Mouse (Mus musculus): ENCODE measurements around the gene Kcnab1. TPM values are rescaled to one million over a fixed set of nuclear protein-coding genes. Genes with fewer than 3 reads are reported as not detected.

The Kcnab1 gene
- polyA plus RNA-seq, 1 experiment from 2014 or later, result 1.2 TPM

DNA sequence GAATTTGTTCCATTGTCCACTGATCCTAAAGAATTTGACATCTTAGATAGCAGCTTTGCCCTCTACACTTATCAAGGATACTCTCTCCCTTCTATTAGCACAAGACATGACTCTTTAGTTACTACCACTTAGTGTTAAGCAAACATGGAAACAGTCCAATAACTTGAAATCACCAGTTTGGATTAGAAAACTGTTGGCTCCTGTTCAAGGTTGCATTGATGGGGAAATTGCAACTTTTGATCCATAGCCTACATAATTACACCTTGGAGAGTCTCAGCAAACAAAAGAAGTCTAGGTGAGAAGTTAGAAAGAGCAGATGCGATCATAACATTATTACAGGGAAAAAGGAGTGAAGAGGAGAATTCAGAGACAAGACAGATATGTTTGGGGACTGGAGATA lies 237.0 kb downstream of the Kcnab1 start:
- TF ChIP-seq CTCF (IDR thresholded peaks at IDR 0.05; ENCODE audit: low read depth), result no peak
- Histone ChIP-seq H3K9ac (ENCODE audit: low read length) (no peak overlapping the region), H3K27me3 (ENCODE audit: control insufficient read depth, insufficient read depth, low read length) (no peaks in the 10 kb centered on the region), H3K9me3 (ENCODE audit: control insufficient read depth, low read length) (no peaks in the 10 kb centered on the region), H3K27ac (replicated peaks) (no peak overlapping the region), H3K4me1 (replicated peaks; ENCODE audit: control insufficient read depth, insufficient read depth) (no peaks in the 10 kb centered on the region), H3K4me3 (ENCODE audit: low read depth, low read length) (no peak overlapping the region), H3K4me2 (replicated peaks; ENCODE audit: low read depth) (no peak overlapping the region), H3K36me3 (ENCODE audit: control insufficient read depth, insufficient read depth, low read length) (no peaks in the 10 kb centered on the region)
- DNase-seq (ENCODE audit: low spot score) (no peak), ATAC-seq (ENCODE audit: low FRiP score, low TSS enrichment) (no peak)
- 69% methylated on average over 1 of the region's 1 CpGs for WGBS

DNA sequence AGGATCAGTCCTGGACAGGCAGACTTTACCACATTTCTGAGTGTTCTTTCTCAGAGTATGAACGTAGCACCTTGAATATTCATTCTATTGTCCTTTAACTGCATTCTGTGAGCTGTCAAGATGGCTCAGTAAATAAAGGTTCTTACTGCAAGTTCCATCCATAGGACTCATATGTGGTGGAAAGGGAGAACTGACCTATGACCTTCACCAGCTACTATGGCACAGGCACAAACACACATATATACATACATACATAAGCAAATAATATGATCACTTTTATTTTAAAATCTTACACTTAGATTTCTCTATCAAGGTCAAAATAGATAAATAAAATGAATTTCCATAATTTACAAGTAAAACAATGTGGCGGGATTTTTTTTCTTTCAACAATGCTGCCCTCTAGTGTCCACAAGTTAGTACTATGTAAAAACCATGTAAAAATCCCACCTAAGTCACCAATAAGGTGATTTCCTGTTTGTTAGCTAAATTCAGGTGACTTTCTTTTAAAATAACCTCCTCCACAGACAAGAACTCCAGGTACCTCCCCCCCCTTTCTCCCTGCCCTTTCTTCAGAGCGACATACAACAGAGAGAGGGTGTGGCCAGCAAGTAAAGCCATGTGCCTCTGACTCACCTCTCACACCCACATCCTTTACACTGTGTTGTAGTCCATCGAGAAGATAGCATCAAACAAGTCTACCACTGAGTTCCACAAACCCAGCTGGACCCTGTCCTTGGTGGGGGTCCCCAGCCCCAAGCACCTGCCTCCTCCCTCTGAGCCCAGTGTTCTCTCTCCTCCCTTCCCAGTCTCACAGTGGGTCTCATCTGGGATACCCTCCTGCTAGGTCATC lies 243.3 kb downstream of the Kcnab1 start:
- 34% methylated on average over 4 of the region's 4 CpGs for WGBS
- no peak overlapping the region for H3K9ac ChIP-seq (ENCODE audit: low read length)
- TF ChIP-seq CTCF (IDR thresholded peaks at IDR 0.05; ENCODE audit: low read depth) (peak; percentile 66), EP300 (optimal IDR thresholded peaks at IDR 0.05) (no peak)
- H3K27me3 ChIP-seq (ENCODE audit: control insufficient read depth, insufficient read depth, low read length), result no peaks in the 10 kb centered on the region
- no peak overlapping the region for H3K4me2 ChIP-seq (replicated peaks; ENCODE audit: low read depth)
- H3K9me3 ChIP-seq (ENCODE audit: control insufficient read depth, low read length), result no peaks in the 10 kb centered on the region
- DNase-seq (ENCODE audit: low spot score) (peak; percentile 45), ATAC-seq (ENCODE audit: low FRiP score, low TSS enrichment) (peak; percentile 90)
- no peak overlapping the region for H3K27ac ChIP-seq (replicated peaks)
- H3K4me3 ChIP-seq (ENCODE audit: low read depth, low read length), result no peak overlapping the region
- H3K4me1 ChIP-seq (replicated peaks; ENCODE audit: control insufficient read depth, insufficient read depth), result no peaks in the 10 kb centered on the region
- no peaks in the 10 kb centered on the region for H3K36me3 ChIP-seq (ENCODE audit: control insufficient read depth, insufficient read depth, low read length)

DNA sequence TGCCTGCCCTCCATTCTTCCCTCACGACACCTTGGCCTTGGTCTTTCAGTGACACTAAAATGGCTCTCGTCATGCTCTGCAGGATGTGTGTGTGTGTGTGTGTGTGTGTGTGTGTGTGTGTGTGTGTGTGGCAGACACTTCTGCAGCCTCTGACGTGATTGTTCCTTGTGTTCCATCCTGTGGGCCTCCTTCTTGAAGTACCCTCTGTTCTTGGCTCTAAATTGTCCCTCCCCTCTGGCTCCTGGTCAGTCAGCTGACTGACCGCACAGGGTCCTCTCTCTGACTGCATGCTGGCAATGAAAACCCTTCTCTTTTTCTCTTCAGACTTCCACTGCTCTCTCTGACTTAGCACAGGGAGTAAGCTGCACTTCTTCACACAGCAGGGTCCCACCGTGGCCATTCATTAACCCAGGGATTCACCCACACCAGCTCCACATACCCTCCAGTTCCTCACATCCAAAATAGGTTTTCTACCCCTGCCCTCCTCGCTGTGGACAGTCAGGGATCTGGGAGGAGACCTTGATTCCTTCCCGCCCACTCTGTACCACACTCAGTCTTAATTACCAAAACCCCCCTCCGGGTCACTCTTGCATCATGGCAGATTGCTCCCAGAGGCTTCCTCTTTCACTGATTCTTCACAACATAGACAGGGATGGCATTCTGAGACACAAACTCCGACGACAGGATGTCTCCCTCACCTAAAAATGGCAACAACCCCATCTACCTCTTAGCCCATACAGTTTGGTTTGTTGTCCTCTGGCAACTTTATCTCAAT lies 244.3 kb downstream of the Kcnab1 start:
- 78% methylated on average over 10 of the region's 10 CpGs for WGBS
- no peak overlapping the region for H3K4me3 ChIP-seq (ENCODE audit: low read depth, low read length)
- ATAC-seq (ENCODE audit: low FRiP score, low TSS enrichment) (no peak), DNase-seq (ENCODE audit: low spot score) (no peak)
- no peaks in the 10 kb centered on the region for H3K27me3 ChIP-seq (ENCODE audit: control insufficient read depth, insufficient read depth, low read length)
- H3K9ac ChIP-seq (ENCODE audit: low read length), result no peak overlapping the region
- no peaks in the 10 kb centered on the region for H3K36me3 ChIP-seq (ENCODE audit: control insufficient read depth, insufficient read depth, low read length)
- H3K27ac ChIP-seq (replicated peaks), result no peak overlapping the region
- H3K4me1 ChIP-seq (replicated peaks; ENCODE audit: control insufficient read depth, insufficient read depth), result no peaks in the 10 kb centered on the region
- H3K9me3 ChIP-seq (ENCODE audit: control insufficient read depth, low read length), result no peaks in the 10 kb centered on the region
- TF ChIP-seq EP300 (optimal IDR thresholded peaks at IDR 0.05) (no peak), CTCF (IDR thresholded peaks at IDR 0.05; ENCODE audit: low read depth) (no peak)
- H3K4me2 ChIP-seq (replicated peaks; ENCODE audit: low read depth), result no peak overlapping the region

DNA sequence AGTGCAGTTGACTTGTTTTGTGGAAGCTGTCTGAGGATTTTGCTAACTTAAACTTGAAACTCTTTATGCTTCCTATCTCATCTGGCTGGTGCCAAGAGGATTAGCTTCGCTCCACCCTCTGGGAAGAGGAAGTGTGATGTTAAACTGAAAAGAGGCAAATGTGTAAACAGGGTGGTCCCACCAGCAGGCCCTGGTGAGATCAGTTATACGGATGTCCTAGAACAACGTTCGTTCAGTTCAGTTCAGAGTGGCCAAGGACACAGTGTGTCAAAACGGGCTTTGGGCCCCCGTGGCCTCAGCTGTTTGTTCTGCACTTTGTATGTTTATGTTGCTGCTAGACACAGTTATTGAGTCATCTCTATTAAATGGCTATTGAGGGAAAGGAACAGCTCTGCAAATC lies 246.3 kb downstream of the Kcnab1 start:
- no peaks in the 10 kb centered on the region for H3K36me3 ChIP-seq (ENCODE audit: control insufficient read depth, insufficient read depth, low read length)
- no peak overlapping the region for H3K9ac ChIP-seq (ENCODE audit: low read length)
- H3K27me3 ChIP-seq (ENCODE audit: control insufficient read depth, insufficient read depth, low read length), result no peaks in the 10 kb centered on the region
- no peak for DNase-seq (ENCODE audit: low spot score)
- no peaks in the 10 kb centered on the region for H3K4me1 ChIP-seq (replicated peaks; ENCODE audit: control insufficient read depth, insufficient read depth)
- no peak for TF ChIP-seq EP300 (optimal IDR thresholded peaks at IDR 0.05)
- TF ChIP-seq CTCF (IDR thresholded peaks at IDR 0.05; ENCODE audit: low read depth), result no peak
- ATAC-seq (ENCODE audit: low FRiP score, low TSS enrichment), result peak; percentile 72; the same call in 1 of the 2 replicates
- no peak overlapping the region for H3K4me3 ChIP-seq (ENCODE audit: low read depth, low read length)
- H3K9me3 ChIP-seq (ENCODE audit: control insufficient read depth, low read length), result no peaks in the 10 kb centered on the region
- H3K4me2 ChIP-seq (replicated peaks; ENCODE audit: low read depth), result no peak overlapping the region
- WGBS, result 35% methylated on average over 6 of the region's 6 CpGs
- no peak overlapping the region for H3K27ac ChIP-seq (replicated peaks)

DNA sequence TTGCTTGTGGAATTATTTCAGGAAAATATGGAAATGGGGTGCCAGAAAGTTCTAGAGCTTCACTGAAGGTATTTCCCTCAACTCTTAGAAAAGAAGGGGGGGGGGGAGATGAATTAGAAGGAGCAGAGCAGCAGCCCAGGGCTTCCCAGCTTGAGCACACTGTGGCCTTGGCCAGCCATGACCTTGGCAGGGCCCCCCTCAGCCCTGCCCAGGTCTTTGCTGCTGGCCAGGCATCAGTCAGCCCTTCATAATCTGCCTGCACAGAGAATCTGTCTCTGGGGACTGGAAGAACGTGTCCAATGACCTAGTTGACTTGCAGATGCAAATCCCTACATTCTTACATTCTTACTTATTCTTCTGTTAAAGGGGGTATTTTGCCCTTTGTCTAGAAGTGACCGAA lies 249.1 kb downstream of the Kcnab1 start:
- H3K4me2 ChIP-seq (replicated peaks; ENCODE audit: low read depth), result no peak overlapping the region
- ATAC-seq (ENCODE audit: low FRiP score, low TSS enrichment) (no peak), DNase-seq (ENCODE audit: low spot score) (no peak)
- no peaks in the 10 kb centered on the region for H3K27me3 ChIP-seq (ENCODE audit: control insufficient read depth, insufficient read depth, low read length)
- no peak overlapping the region for H3K4me3 ChIP-seq (ENCODE audit: low read depth, low read length)
- no peak overlapping the region for H3K27ac ChIP-seq (replicated peaks)
- no peak overlapping the region for H3K9ac ChIP-seq (ENCODE audit: low read length)
- no peaks in the 10 kb centered on the region for H3K36me3 ChIP-seq (ENCODE audit: control insufficient read depth, insufficient read depth, low read length)
- TF ChIP-seq EP300 (optimal IDR thresholded peaks at IDR 0.05), result no peak
- no peak for TF ChIP-seq CTCF (IDR thresholded peaks at IDR 0.05; ENCODE audit: low read depth)
- H3K9me3 ChIP-seq (ENCODE audit: control insufficient read depth, low read length), result no peaks in the 10 kb centered on the region
- WGBS, result 43% methylated on average over 2 of the region's 2 CpGs
- no peaks in the 10 kb centered on the region for H3K4me1 ChIP-seq (replicated peaks; ENCODE audit: control insufficient read depth, insufficient read depth)

DNA sequence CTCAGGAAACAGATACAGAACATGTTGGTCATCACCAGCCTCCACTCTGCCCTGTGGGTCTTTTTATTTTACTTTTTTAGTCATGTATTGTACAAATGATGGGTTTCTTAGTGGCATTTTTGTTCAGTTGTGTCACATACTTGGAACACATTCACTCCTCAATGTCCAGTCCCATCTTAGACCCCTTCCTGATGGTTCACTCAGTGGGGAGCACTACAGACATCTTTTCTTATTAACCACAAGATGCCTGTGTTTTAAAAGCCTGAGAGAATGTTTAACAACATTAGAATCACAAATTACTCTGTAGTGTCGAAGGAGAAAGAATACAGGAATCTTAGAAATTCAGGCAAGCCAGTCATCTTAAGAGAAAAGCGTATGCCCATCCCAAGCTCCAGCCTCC lies 249.7 kb downstream of the Kcnab1 start:
- Histone ChIP-seq H3K9ac (ENCODE audit: low read length) (no peak overlapping the region), H3K36me3 (ENCODE audit: control insufficient read depth, insufficient read depth, low read length) (no peaks in the 10 kb centered on the region), H3K4me3 (ENCODE audit: low read depth, low read length) (no peak overlapping the region), H3K27me3 (ENCODE audit: control insufficient read depth, insufficient read depth, low read length) (no peaks in the 10 kb centered on the region), H3K27ac (replicated peaks) (no peak overlapping the region), H3K4me2 (replicated peaks; ENCODE audit: low read depth) (no peak overlapping the region), H3K9me3 (ENCODE audit: control insufficient read depth, low read length) (no peaks in the 10 kb centered on the region), H3K4me1 (replicated peaks; ENCODE audit: control insufficient read depth, insufficient read depth) (no peaks in the 10 kb centered on the region)
- ATAC-seq (ENCODE audit: low FRiP score, low TSS enrichment), result no peak
- DNase-seq (ENCODE audit: low spot score), result no peak
- no peak for TF ChIP-seq CTCF (IDR thresholded peaks at IDR 0.05; ENCODE audit: low read depth)
- TF ChIP-seq EP300 (optimal IDR thresholded peaks at IDR 0.05), result no peak
- 70% methylated on average over 2 of the region's 2 CpGs for WGBS

All from stomach, postnatal 0 days (tissue).